Mouse (Mus musculus) G1E (cell line): Measurements from ENCODE around the gene Synm.

ENCODE experiments used
- CTCF ChIP-seq: IDR thresholded peaks from 2 replicates; pipeline ENCODE4 v1.5.1; 2012; ENCODE audit warnings: low read depth, low read length, inconsistent platforms, mixed read lengths
- GATA2 ChIP-seq: IDR thresholded peaks from 2 replicates; pipeline ENCODE4 v1.6.1; 2012; ENCODE audit warnings: low read depth, low read length, inconsistent platforms, borderline replicate concordance
- POLR2AphosphoS5 ChIP-seq: IDR thresholded peaks from 2 replicates; pipeline ENCODE4 v1.6.1; 2012; ENCODE audit warnings: low read depth, low read length, inconsistent platforms; ENCODE audit not compliant: insufficient replicate concordance

DNA sequence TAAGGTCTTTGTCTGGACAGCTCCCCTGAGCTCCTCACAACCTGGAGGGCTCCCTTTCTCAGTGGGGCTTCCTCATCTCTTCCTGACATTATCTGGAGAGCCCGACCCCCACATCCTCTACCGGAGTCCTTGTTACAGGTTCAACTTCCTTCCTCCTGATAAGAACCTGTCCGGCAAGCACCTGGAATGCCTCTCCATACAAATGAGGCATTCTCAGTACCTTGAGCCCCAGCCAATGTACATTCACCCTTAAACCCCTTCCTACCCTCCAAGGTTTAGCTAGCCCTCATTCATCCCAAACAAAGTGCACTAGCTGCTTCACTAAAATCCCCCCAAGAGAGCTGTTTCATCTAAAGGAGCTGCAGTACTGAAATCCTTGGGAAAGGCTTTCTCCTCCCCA, 16.1 kb upstream of the Synm start:
- TF ChIP-seq CTCF (no peak), POLR2AphosphoS5 (no peak), GATA2 (no peak)
